Mouse (Mus musculus) megakaryocyte, embryonic 14.5 days (primary cell): ENCODE data around the gene Zfp637.

Source experiments
- FLI1 ChIP-seq: IDR thresholded peaks from 2 replicates; pipeline ENCODE4 v1.6.1; 2012; ENCODE audit warnings: low read length, inconsistent platforms, mixed read lengths
- GATA1 ChIP-seq: IDR thresholded peaks from 3 replicates; pipeline ENCODE4 v1.6.1; 2012; ENCODE audit warnings: mixed read lengths, low read length, inconsistent platforms, borderline replicate concordance

- TF ChIP-seq GATA1, result no peak
- no peak for TF ChIP-seq FLI1
These were observed 15.6 kb upstream of the Zfp637 start for GRCm38 (mm10) chr6:117825369-117825768.
